Mouse (Mus musculus): Measurements from ENCODE around the gene Rmdn2. TPM values are rescaled to one million over a fixed set of nuclear protein-coding genes. Genes with fewer than 3 reads are reported as not detected.

Rmdn2 gene
- polyA plus RNA-seq, 1 experiment from 2014 or later, result 12.5 TPM

GRCm38 (mm10) chr17:79618984-79619383 lies 7.3 kb downstream of the Rmdn2 start:
- Histone ChIP-seq H3K4me1 (0 out of 2 replicates have a peak, but pooled peaks cover 5% of the 10 kb centered on the region), H3K4me2 (replicated peaks) (no peak overlapping the region), H3K9me3 (no peaks in the 10 kb centered on the region), H3K36me3 (0 out of 2 replicates have a peak, but pooled peaks cover 3% of the 10 kb centered on the region), H3K4me3 (no peak overlapping the region), H3K9ac (no peak overlapping the region), H3K27ac (no peak overlapping the region), H3K27me3 (no peaks in the 10 kb centered on the region)
- 88% methylated on average over 5 of the region's 5 CpGs for WGBS
- ATAC-seq (ENCODE audit: low FRiP score, low read depth), result no peak

GRCm38 (mm10) chr17:79622050-79622449 lies 10.4 kb downstream of the Rmdn2 start:
- H3K9me3 ChIP-seq, result no peaks in the 10 kb centered on the region
- H3K4me1 ChIP-seq, result no peaks in the 10 kb centered on the region
- H3K9ac ChIP-seq, result no peak overlapping the region
- no peak overlapping the region for H3K4me2 ChIP-seq (replicated peaks)
- WGBS, result 91% methylated on average over 6 of the region's 6 CpGs
- H3K27ac ChIP-seq, result no peak overlapping the region
- no peaks in the 10 kb centered on the region for H3K27me3 ChIP-seq
- H3K36me3 ChIP-seq, result 0 out of 2 replicates have a peak, but pooled peaks cover 3% of the 10 kb centered on the region
- H3K4me3 ChIP-seq, result no peak overlapping the region
- ATAC-seq (ENCODE audit: low FRiP score, low read depth), result no peak

GRCm38 (mm10) chr17:79622574-79622973 lies 10.9 kb downstream of the Rmdn2 start:
- H3K36me3 ChIP-seq, result 0 out of 2 replicates have a peak, but pooled peaks cover 3% of the 10 kb centered on the region
- no peak for ATAC-seq (ENCODE audit: low FRiP score, low read depth)
- H3K9ac ChIP-seq, result no peak overlapping the region
- no peak overlapping the region for H3K27ac ChIP-seq
- 91% methylated on average over 7 of the region's 7 CpGs for WGBS
- H3K4me1 ChIP-seq, result no peaks in the 10 kb centered on the region
- H3K4me2 ChIP-seq (replicated peaks), result no peak overlapping the region
- H3K27me3 ChIP-seq, result no peaks in the 10 kb centered on the region
- no peak overlapping the region for H3K4me3 ChIP-seq
- no peaks in the 10 kb centered on the region for H3K9me3 ChIP-seq

- 0 out of 2 replicates have a peak, but pooled peaks cover 3% of the 10 kb centered on the region for H3K36me3 ChIP-seq
- no peak overlapping the region for H3K9ac ChIP-seq
- 62% methylated on average over 3 of the region's 3 CpGs for WGBS
- H3K27ac ChIP-seq, result no peak overlapping the region
- H3K27me3 ChIP-seq, result no peaks in the 10 kb centered on the region
- H3K4me1 ChIP-seq, result no peaks in the 10 kb centered on the region
- no peaks in the 10 kb centered on the region for H3K9me3 ChIP-seq
- ATAC-seq (ENCODE audit: low FRiP score, low read depth), result no peak
- H3K4me2 ChIP-seq (replicated peaks), result no peak overlapping the region
- no peak overlapping the region for H3K4me3 ChIP-seq
These were observed 12.2 kb downstream of the Rmdn2 start for GRCm38 (mm10) chr17:79623841-79624240.

GRCm38 (mm10) chr17:79626241-79626816 lies 14.7 kb downstream of the Rmdn2 start:
- WGBS, result 65% methylated on average over 12 of the region's 12 CpGs
- Histone ChIP-seq H3K4me3 (no peak overlapping the region), H3K27me3 (no peaks in the 10 kb centered on the region), H3K9me3 (no peaks in the 10 kb centered on the region), H3K36me3 (0 out of 2 replicates have a peak, but pooled peaks cover 3% of the 10 kb centered on the region), H3K27ac (no peak overlapping the region), H3K4me2 (replicated peaks) (no peak overlapping the region), H3K9ac (no peak overlapping the region), H3K4me1 (no peaks in the 10 kb centered on the region)
- ATAC-seq (ENCODE audit: low FRiP score, low read depth), result no peak

- H3K27me3 ChIP-seq, result no peaks in the 10 kb centered on the region
- H3K9ac ChIP-seq, result no peak overlapping the region
- H3K27ac ChIP-seq, result no peak overlapping the region
- H3K4me3 ChIP-seq, result no peak overlapping the region
- no peak overlapping the region for H3K4me2 ChIP-seq (replicated peaks)
- no peaks in the 10 kb centered on the region for H3K9me3 ChIP-seq
- no peak for ATAC-seq (ENCODE audit: low FRiP score, low read depth)
- H3K4me1 ChIP-seq, result no peaks in the 10 kb centered on the region
- WGBS, result 91% methylated on average over 4 of the region's 4 CpGs
- H3K36me3 ChIP-seq, result no peaks in the 10 kb centered on the region
These were observed 38.2 kb downstream of the Rmdn2 start for GRCm38 (mm10) chr17:79649893-79650292.

- no peaks in the 10 kb centered on the region for H3K27me3 ChIP-seq
- no peak overlapping the region for H3K27ac ChIP-seq
- H3K4me2 ChIP-seq (replicated peaks), result no peak overlapping the region
- H3K9me3 ChIP-seq, result no peaks in the 10 kb centered on the region
- no peaks in the 10 kb centered on the region for H3K4me1 ChIP-seq
- ATAC-seq (ENCODE audit: low FRiP score, low read depth), result no peak
- no peaks in the 10 kb centered on the region for H3K36me3 ChIP-seq
- WGBS, result 93% methylated on average over 5 of the region's 5 CpGs
- H3K4me3 ChIP-seq, result no peak overlapping the region
- H3K9ac ChIP-seq, result no peak overlapping the region
These were observed 38.6 kb downstream of the Rmdn2 start for GRCm38 (mm10) chr17:79650297-79650696.

- ATAC-seq (ENCODE audit: low FRiP score, low read depth), result no peak
- Histone ChIP-seq H3K9me3 (no peaks in the 10 kb centered on the region), H3K27ac (no peak overlapping the region), H3K36me3 (no peaks in the 10 kb centered on the region), H3K4me3 (no peak overlapping the region), H3K27me3 (no peaks in the 10 kb centered on the region), H3K4me2 (replicated peaks) (no peak overlapping the region), H3K4me1 (no peaks in the 10 kb centered on the region), H3K9ac (no peak overlapping the region)
- WGBS, result 78% methylated on average over 1 of the region's 1 CpGs
These were observed 41.5 kb downstream of the Rmdn2 start for GRCm38 (mm10) chr17:79653171-79653570.

- no peak overlapping the region for H3K27ac ChIP-seq
- H3K9me3 ChIP-seq, result no peaks in the 10 kb centered on the region
- ATAC-seq (ENCODE audit: low FRiP score, low read depth), result no peak
- no peak overlapping the region for H3K9ac ChIP-seq
- 69% methylated on average over 3 of the region's 3 CpGs for WGBS
- no peaks in the 10 kb centered on the region for H3K36me3 ChIP-seq
- H3K4me1 ChIP-seq, result no peaks in the 10 kb centered on the region
- H3K4me3 ChIP-seq, result no peak overlapping the region
- no peaks in the 10 kb centered on the region for H3K27me3 ChIP-seq
- no peak overlapping the region for H3K4me2 ChIP-seq (replicated peaks)
These were observed 42.5 kb downstream of the Rmdn2 start for GRCm38 (mm10) chr17:79654187-79654586.

GRCm38 (mm10) chr17:79657785-79658184 lies 46.1 kb downstream of the Rmdn2 start:
- H3K36me3 ChIP-seq, result no peaks in the 10 kb centered on the region
- ATAC-seq (ENCODE audit: low FRiP score, low read depth), result no peak
- no peak overlapping the region for H3K27ac ChIP-seq
- H3K4me1 ChIP-seq, result no peaks in the 10 kb centered on the region
- H3K4me2 ChIP-seq (replicated peaks), result no peak overlapping the region
- WGBS, result 53% methylated on average over 9 of the region's 9 CpGs
- peaks cover 12% of the 10 kb centered on the region for H3K27me3 ChIP-seq
- no peak overlapping the region for H3K4me3 ChIP-seq
- no peaks in the 10 kb centered on the region for H3K9me3 ChIP-seq
- H3K9ac ChIP-seq, result no peak overlapping the region

- no peak overlapping the region for H3K4me2 ChIP-seq (replicated peaks)
- H3K27me3 ChIP-seq, result peaks cover 14% of the 10 kb centered on the region
- H3K27ac ChIP-seq, result no peak overlapping the region
- H3K4me1 ChIP-seq, result no peaks in the 10 kb centered on the region
- H3K9me3 ChIP-seq, result no peaks in the 10 kb centered on the region
- ATAC-seq (ENCODE audit: low FRiP score, low read depth), result no peak
- no peak overlapping the region for H3K4me3 ChIP-seq
- WGBS, result 71% methylated on average over 3 of the region's 3 CpGs
- H3K9ac ChIP-seq, result no peak overlapping the region
- no peaks in the 10 kb centered on the region for H3K36me3 ChIP-seq
These were observed 46.8 kb downstream of the Rmdn2 start for GRCm38 (mm10) chr17:79658452-79658851.

- no peak for ATAC-seq (ENCODE audit: low FRiP score, low read depth)
- Histone ChIP-seq H3K4me2 (replicated peaks) (no peak overlapping the region), H3K9me3 (no peaks in the 10 kb centered on the region), H3K27me3 (peaks cover 14% of the 10 kb centered on the region), H3K36me3 (no peaks in the 10 kb centered on the region), H3K27ac (no peak overlapping the region), H3K9ac (no peak overlapping the region), H3K4me1 (no peaks in the 10 kb centered on the region), H3K4me3 (no peak overlapping the region)
- WGBS, result 70% methylated on average over 8 of the region's 8 CpGs
These were observed 47.2 kb downstream of the Rmdn2 start for GRCm38 (mm10) chr17:79658863-79659262.

- no peaks in the 10 kb centered on the region for H3K4me1 ChIP-seq
- H3K27ac ChIP-seq, result no peak overlapping the region
- WGBS, result 43% methylated on average over 7 of the region's 7 CpGs
- H3K9me3 ChIP-seq, result no peaks in the 10 kb centered on the region
- H3K36me3 ChIP-seq, result no peaks in the 10 kb centered on the region
- no peak overlapping the region for H3K4me3 ChIP-seq
- H3K9ac ChIP-seq, result no peak overlapping the region
- no peak for ATAC-seq (ENCODE audit: low FRiP score, low read depth)
- H3K27me3 ChIP-seq, result peaks cover 30% of the 10 kb centered on the region
- H3K4me2 ChIP-seq (replicated peaks), result no peak overlapping the region
These were observed 49.7 kb downstream of the Rmdn2 start for GRCm38 (mm10) chr17:79661387-79661786.
